Mouse (Mus musculus): Measurements from ENCODE around the gene Pld1. TPM values are rescaled to one million over a fixed set of nuclear protein-coding genes. Genes with fewer than 3 reads are reported as not detected.

Pld1 gene
- polyA plus RNA-seq, 1 experiment, result 0.95 TPM

DNA sequence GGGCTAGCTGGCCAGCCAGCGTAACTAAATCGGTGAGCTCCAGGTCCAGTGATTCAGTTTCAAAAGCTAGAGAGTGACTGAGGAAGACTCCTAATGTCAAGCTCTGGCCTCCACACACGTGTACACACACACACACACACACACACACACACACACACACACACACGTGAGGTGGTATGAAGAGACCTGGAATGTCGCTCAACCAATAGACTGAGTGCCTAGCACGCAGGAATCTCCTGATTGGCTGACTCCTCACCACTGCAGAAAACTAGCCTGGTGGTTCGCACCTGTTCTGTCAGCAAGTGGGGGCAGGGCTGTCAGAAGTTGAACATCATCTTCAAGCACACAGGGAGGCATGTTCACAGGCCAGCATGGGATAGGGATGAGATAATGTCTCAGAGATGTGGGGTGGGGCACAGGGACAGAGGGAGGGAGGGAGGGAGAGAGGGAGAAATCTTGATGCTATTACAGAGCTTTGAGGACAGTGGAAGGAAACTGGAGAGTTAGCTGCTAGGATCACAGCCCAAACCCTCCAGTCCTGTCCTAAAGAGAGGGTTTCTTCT lies 31.8 kb upstream of the Pld1 start:
- Histone ChIP-seq H3K4me1 (ENCODE audit: control insufficient read depth, insufficient read depth, insufficient read length) (no peaks in the 10 kb centered on the region), H3K27ac (ENCODE audit: insufficient read depth, low read length) (no peak overlapping the region), H3K36me3 (ENCODE audit: control insufficient read depth, insufficient read depth, low read length) (no peaks in the 10 kb centered on the region), H3K27me3 (ENCODE audit: control insufficient read depth, insufficient read depth, low read length) (no peaks in the 10 kb centered on the region), H3K4me3 (ENCODE audit: extremely low read depth, insufficient read depth, insufficient read length) (no peak overlapping the region)
- TF ChIP-seq CTCF (IDR thresholded peaks at IDR 0.05; ENCODE audit: extremely low read depth, insufficient read depth, insufficient read length, insufficient replicate concordance) (no peak), POLR2A (IDR thresholded peaks at IDR 0.05; ENCODE audit: low read depth, low read length) (no peak)
- WGBS, result 82% methylated on average over 7 of the region's 7 CpGs
- DNase-seq (ENCODE audit: low read depth in 1 of 2, low spot score in 2 of 2), result no peak

DNA sequence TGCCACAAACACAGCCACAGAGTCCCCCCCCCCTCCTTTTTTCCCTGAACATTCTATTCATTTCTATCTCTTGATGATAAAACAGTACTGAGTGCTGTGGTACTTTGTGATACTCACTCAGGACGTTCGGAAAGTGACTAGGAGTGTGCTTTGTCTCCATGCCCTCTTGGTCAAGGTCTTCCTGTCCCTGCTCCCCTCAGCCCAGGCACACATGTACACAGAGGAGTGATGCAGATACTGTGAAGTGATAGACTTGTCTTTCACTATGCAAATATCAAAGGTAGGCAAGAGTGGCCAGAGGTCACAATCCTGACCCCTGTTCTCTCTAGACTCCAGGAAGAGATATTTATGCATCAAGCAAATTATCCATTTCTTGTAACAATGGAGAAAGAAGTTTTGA lies 31.2 kb upstream of the Pld1 start:
- Histone ChIP-seq H3K27ac (ENCODE audit: insufficient read depth, low read length) (no peak overlapping the region), H3K4me3 (ENCODE audit: extremely low read depth, insufficient read depth, insufficient read length) (no peak overlapping the region), H3K36me3 (ENCODE audit: control insufficient read depth, insufficient read depth, low read length) (no peaks in the 10 kb centered on the region), H3K4me1 (ENCODE audit: control insufficient read depth, insufficient read depth, insufficient read length) (no peaks in the 10 kb centered on the region), H3K27me3 (ENCODE audit: control insufficient read depth, insufficient read depth, low read length) (no peaks in the 10 kb centered on the region)
- TF ChIP-seq POLR2A (IDR thresholded peaks at IDR 0.05; ENCODE audit: low read depth, low read length) (no peak), CTCF (IDR thresholded peaks at IDR 0.05; ENCODE audit: extremely low read depth, insufficient read depth, insufficient read length, insufficient replicate concordance) (no peak)
- DNase-seq (ENCODE audit: low read depth in 1 of 2, low spot score in 2 of 2), result no peak
- WGBS, result 83% methylated on average over 2 of the region's 2 CpGs

DNA sequence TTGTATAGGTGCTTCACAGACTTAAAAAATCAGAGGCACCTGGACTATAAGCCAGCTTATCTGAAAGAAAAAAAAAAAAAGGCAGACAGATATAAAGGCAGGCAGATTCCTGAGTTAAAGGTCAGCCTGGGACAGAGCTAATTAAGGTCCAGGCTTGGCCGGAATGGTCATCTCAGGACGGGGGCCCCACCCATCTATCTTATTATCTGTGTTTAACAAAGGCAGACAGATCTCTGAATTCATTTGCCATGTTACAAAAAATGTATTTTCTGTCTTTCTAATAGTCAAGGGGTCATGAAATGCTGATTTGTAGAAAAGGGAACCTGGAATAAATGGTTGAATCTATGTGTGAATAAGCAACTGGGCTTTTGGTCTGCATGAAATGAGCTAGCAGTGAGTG lies 30.2 kb upstream of the Pld1 start:
- no peak overlapping the region for H3K27ac ChIP-seq (ENCODE audit: insufficient read depth, low read length)

DNA sequence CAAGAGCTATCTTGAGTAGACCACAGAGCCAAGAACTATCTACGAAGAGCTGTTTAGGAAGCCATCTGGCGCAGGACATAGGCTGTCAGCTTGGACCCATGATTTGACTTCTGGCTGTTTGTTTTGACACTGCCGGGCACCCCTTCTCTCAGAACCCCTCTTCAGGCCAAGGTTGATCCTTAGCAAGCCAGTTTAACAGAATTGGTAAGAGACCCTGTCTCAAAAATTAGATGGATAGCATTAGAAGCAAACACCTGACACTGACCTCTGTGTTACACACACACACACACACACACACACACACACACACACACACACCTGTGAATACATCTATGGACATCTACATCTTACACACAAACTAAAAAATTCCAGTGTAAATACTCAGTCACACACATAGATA lies 29.5 kb upstream of the Pld1 start:
- Histone ChIP-seq H3K27ac (ENCODE audit: insufficient read depth, low read length) (no peak overlapping the region), H3K4me3 (ENCODE audit: extremely low read depth, insufficient read depth, insufficient read length) (no peak overlapping the region), H3K36me3 (ENCODE audit: control insufficient read depth, insufficient read depth, low read length) (no peaks in the 10 kb centered on the region), H3K4me1 (ENCODE audit: control insufficient read depth, insufficient read depth, insufficient read length) (no peaks in the 10 kb centered on the region), H3K27me3 (ENCODE audit: control insufficient read depth, insufficient read depth, low read length) (no peaks in the 10 kb centered on the region)
- no peak for DNase-seq (ENCODE audit: low read depth in 1 of 2, low spot score in 2 of 2)
- no peak for TF ChIP-seq POLR2A (IDR thresholded peaks at IDR 0.05; ENCODE audit: low read depth, low read length)
- 94% methylated on average over 3 of the region's 3 CpGs for WGBS

More for the DNA sequence above, 30.2 kb upstream of the Pld1 start:
- Histone ChIP-seq H3K4me1 (ENCODE audit: control insufficient read depth, insufficient read depth, insufficient read length) (no peaks in the 10 kb centered on the region), H3K27me3 (ENCODE audit: control insufficient read depth, insufficient read depth, low read length) (no peaks in the 10 kb centered on the region), H3K36me3 (ENCODE audit: control insufficient read depth, insufficient read depth, low read length) (no peaks in the 10 kb centered on the region), H3K4me3 (ENCODE audit: extremely low read depth, insufficient read depth, insufficient read length) (no peak overlapping the region)
- TF ChIP-seq POLR2A (IDR thresholded peaks at IDR 0.05; ENCODE audit: low read depth, low read length) (no peak), CTCF (IDR thresholded peaks at IDR 0.05; ENCODE audit: extremely low read depth, insufficient read depth, insufficient read length, insufficient replicate concordance) (no peak)
- no peak for DNase-seq (ENCODE audit: low read depth in 1 of 2, low spot score in 2 of 2)
- 85% methylated on average over 2 of the region's 2 CpGs for WGBS

DNA sequence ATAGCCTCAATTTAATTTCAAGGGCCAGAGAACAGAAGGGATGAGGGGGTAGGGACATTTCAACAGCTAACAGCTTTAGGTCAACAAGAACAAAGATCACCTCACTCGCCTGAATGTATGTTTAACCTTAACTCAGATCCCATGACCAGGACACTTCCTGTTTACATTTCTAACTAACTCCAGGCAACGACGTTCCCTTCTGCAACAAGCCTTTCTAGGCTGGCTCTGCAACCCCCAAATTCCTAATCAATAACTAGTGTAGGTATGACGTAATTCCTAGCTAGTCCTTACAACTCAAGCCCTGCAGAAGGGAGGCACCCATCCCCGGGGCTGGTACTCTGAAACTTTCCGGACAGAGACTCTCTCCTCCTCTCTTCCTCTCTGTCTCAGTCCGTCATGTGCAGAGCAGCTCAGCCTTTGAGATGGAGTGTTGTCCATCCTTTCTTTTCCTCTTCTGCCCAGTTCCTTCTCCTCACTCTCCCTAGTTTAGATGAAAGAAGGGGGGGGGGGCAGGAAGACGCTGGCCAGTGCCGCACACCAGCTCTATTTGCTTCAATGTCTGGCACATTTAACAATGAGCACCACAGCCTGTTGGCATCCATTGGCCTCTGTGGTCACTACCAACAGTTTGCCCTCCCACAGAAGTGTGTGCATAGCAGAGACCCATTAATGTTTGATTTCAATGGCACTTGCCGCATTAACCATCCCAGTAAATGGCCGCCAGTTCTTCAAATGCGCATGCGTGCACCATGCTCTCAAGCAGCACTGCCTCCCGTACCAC lies 19.6 kb upstream of the Pld1 start:
- no peak for DNase-seq (ENCODE audit: low read depth in 1 of 2, low spot score in 2 of 2)
- H3K27ac ChIP-seq (ENCODE audit: insufficient read depth, low read length), result no peak overlapping the region
- 90% methylated on average over 14 of the region's 14 CpGs for WGBS
- H3K36me3 ChIP-seq (ENCODE audit: control insufficient read depth, insufficient read depth, low read length), result no peaks in the 10 kb centered on the region
- no peak overlapping the region for H3K4me3 ChIP-seq (ENCODE audit: extremely low read depth, insufficient read depth, insufficient read length)
- TF ChIP-seq POLR2A (IDR thresholded peaks at IDR 0.05; ENCODE audit: low read depth, low read length) (no peak), CTCF (IDR thresholded peaks at IDR 0.05; ENCODE audit: extremely low read depth, insufficient read depth, insufficient read length, insufficient replicate concordance) (no peak)
- no peaks in the 10 kb centered on the region for H3K4me1 ChIP-seq (ENCODE audit: control insufficient read depth, insufficient read depth, insufficient read length)
- H3K27me3 ChIP-seq (ENCODE audit: control insufficient read depth, insufficient read depth, low read length), result no peaks in the 10 kb centered on the region

DNA sequence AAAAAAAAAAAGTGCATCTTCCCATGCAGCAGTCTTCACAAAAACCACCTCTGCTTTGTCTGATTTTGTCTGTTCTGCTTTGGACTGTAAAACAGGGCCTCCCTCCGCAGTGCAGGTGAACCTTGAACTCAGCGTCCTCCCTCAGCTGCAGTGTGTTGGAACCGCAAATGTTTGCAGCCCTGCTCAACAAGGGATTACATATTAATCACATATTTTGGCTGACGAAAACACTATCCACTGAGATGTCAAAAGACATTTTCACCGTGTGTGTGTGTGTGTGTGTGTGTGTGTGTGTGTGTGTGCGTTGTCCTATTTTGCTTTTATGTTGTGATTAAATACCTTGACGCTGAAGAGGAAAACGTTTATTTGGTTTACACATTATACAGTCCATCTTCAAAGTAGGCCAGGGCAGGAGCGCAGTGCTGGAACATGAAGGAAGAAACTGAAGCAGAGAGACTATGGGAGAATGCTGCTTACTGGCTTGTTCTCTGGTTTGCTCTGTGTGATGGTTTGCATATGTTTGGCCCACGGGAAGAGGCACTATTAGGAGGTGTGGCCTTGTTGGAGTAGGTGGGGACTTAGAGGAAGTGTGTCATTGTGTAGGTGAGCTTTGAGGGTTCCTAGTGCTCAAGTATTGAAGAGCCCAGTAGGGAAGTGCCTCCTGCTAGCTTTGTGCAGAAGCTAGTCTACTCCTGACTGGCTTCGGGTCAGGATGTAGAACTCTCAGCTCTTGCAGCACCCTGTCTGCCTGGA lies 17.1 kb upstream of the Pld1 start:
- H3K4me3 ChIP-seq (ENCODE audit: extremely low read depth, insufficient read depth, insufficient read length), result no peak overlapping the region
- no peaks in the 10 kb centered on the region for H3K36me3 ChIP-seq (ENCODE audit: control insufficient read depth, insufficient read depth, low read length)
- H3K4me1 ChIP-seq (ENCODE audit: control insufficient read depth, insufficient read depth, insufficient read length), result no peaks in the 10 kb centered on the region
- TF ChIP-seq CTCF (IDR thresholded peaks at IDR 0.05; ENCODE audit: extremely low read depth, insufficient read depth, insufficient read length, insufficient replicate concordance) (no peak), POLR2A (IDR thresholded peaks at IDR 0.05; ENCODE audit: low read depth, low read length) (no peak)
- WGBS, result 90% methylated on average over 11 of the region's 11 CpGs
- H3K27ac ChIP-seq (ENCODE audit: insufficient read depth, low read length), result no peak overlapping the region
- no peak for DNase-seq (ENCODE audit: low read depth in 1 of 2, low spot score in 2 of 2)
- no peaks in the 10 kb centered on the region for H3K27me3 ChIP-seq (ENCODE audit: control insufficient read depth, insufficient read depth, low read length)
